Mouse (Mus musculus) stomach, embryonic 15.5 days (tissue): ENCODE results near the gene Cacna1d. TPM values are rescaled to one million over a fixed set of nuclear protein-coding genes. Genes with fewer than 3 reads are reported as not detected.
A peak's percentile ranks its signal among the peaks of the same experiment; 100 is the strongest.

Experiments used
- ATAC-seq: fragments of 200-750 bp; cut with Nextera tagmentation; 2 replicates; pipeline ENCODE4 v1.8.0; 2017; ENCODE audit warnings: low read depth, moderate number of reproducible peaks, moderate TSS enrichment; ENCODE audit not compliant: insufficient read depth, low FRiP score
- H3K27ac ChIP-seq: fragments of 300-500 bp; sonication (generic); 2 replicates; pipeline ENCODE4 v1.5.1; 2015; ENCODE audit warnings: mild to moderate bottlenecking, inconsistent platforms
- H3K27me3 ChIP-seq: fragments of 300-500 bp; sonication (generic); replicated peaks from 2 replicates; pipeline ENCODE4 v1.6.1; 2015; ENCODE audit warnings: inconsistent platforms
- H3K36me3 ChIP-seq: fragments of 300-500 bp; sonication (generic); 2 replicates; pipeline ENCODE4 v1.6.1; 2015; ENCODE audit warnings: inconsistent platforms
- H3K4me1 ChIP-seq: fragments of 300-500 bp; sonication (generic); 2 replicates; pipeline ENCODE4 v1.6.1; 2015; ENCODE audit warnings: inconsistent platforms
- H3K4me2 ChIP-seq: fragments of 300-500 bp; sonication (generic); 2 replicates; pipeline ENCODE4 v1.6.1; 2015; ENCODE audit warnings: mild to moderate bottlenecking, inconsistent platforms
- H3K4me3 ChIP-seq: fragments of 300-500 bp; sonication (generic); replicated peaks from 2 replicates; pipeline ENCODE4 v1.5.1; 2015; ENCODE audit warnings: inconsistent platforms
- H3K9ac ChIP-seq: fragments of 300-500 bp; sonication (generic); 2 replicates; pipeline ENCODE4 v1.6.1; 2015; ENCODE audit warnings: inconsistent platforms
- H3K9me3 ChIP-seq: fragments of 300-500 bp; sonication (generic); 2 replicates; pipeline ENCODE4 v1.6.1; 2016; ENCODE audit warnings: inconsistent platforms
- WGBS: fragments of 180-500 bp; shearing (Covaris S2); methylation state at CpG from one replicate; pipeline ENCODE4 v1.1.7; 2015; 5-methylcytosine and 5-hydroxymethylcytosine counted together
- polyA plus RNA-seq: library from polyadenylated mRNA; unstranded; fragments of >200 nt; fragmentation: Nextera tagmentation; extraction: Ambion mirVana; gene quantifications from 2 replicates; pipeline ENCODE4 v1.2.1, GENCODE M21; 2015

The Cacna1d gene
- polyA plus RNA-seq, 1 experiment from 2014 or later, result 6.1 TPM

DNA sequence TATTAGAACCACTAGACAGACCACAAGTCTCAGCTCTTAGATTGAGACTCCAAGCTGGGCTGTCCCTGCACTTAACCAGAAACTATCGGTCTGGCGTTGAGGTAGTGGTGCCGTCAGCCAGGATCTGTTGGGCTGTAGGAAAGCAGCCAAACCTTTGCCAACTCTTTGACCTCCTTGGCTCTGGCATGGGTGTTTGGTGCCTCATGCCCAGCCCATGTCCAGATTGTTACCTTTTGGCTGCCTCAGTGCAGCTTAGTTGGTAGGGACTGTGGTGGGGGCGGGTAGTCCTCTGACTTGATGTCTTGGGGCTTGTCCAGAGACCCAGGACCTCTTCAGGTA is 472.8 kb downstream of the Cacna1d start:
- 95% methylated on average over 4 of the region's 4 CpGs for WGBS
- Histone ChIP-seq H3K9ac (no peak overlapping the region), H3K27me3 (no peaks in the 10 kb centered on the region), H3K4me1 (no peaks in the 10 kb centered on the region), H3K4me3 (no peak overlapping the region), H3K27ac (no peak overlapping the region), H3K4me2 (no peak overlapping the region), H3K36me3 (no peaks in the 10 kb centered on the region), H3K9me3 (no peaks in the 10 kb centered on the region)
- ATAC-seq, result no peak

GRCm38 (mm10) chr14:30017794-30018462 is 473.3 kb downstream of the Cacna1d start:
- H3K27me3 ChIP-seq, result no peaks in the 10 kb centered on the region
- no peaks in the 10 kb centered on the region for H3K4me1 ChIP-seq
- no peak overlapping the region for H3K4me3 ChIP-seq
- H3K27ac ChIP-seq, result no peak overlapping the region
- H3K4me2 ChIP-seq, result no peak overlapping the region
- WGBS, result 78% methylated on average over 8 of the region's 8 CpGs
- no peaks in the 10 kb centered on the region for H3K9me3 ChIP-seq
- no peak for ATAC-seq
- no peaks in the 10 kb centered on the region for H3K36me3 ChIP-seq
- H3K9ac ChIP-seq, result no peak overlapping the region

- no peak overlapping the region for H3K9ac ChIP-seq
- no peak overlapping the region for H3K27ac ChIP-seq
- H3K4me1 ChIP-seq, result no peaks in the 10 kb centered on the region
- H3K36me3 ChIP-seq, result no peaks in the 10 kb centered on the region
- H3K9me3 ChIP-seq, result no peaks in the 10 kb centered on the region
- 89% methylated on average over 5 of the region's 5 CpGs for WGBS
- no peak overlapping the region for H3K4me2 ChIP-seq
- H3K27me3 ChIP-seq, result no peaks in the 10 kb centered on the region
- no peak for ATAC-seq
- no peak overlapping the region for H3K4me3 ChIP-seq
Measured at GRCm38 (mm10) chr14:30016666-30017065, 474.6 kb downstream of the Cacna1d start.

- Histone ChIP-seq H3K27ac (no peak overlapping the region), H3K4me3 (no peak overlapping the region), H3K27me3 (no peaks in the 10 kb centered on the region), H3K36me3 (no peaks in the 10 kb centered on the region), H3K9me3 (no peaks in the 10 kb centered on the region), H3K4me1 (no peaks in the 10 kb centered on the region), H3K4me2 (no peak overlapping the region), H3K9ac (no peak overlapping the region)
- 68% methylated on average over 1 of the region's 1 CpGs for WGBS
- ATAC-seq, result no peak
Measured at GRCm38 (mm10) chr14:30015008-30015407, 476.2 kb downstream of the Cacna1d start.

- no peak for ATAC-seq
- 59% methylated on average over 10 of the region's 10 CpGs for WGBS
- no peak overlapping the region for H3K4me2 ChIP-seq
- H3K27me3 ChIP-seq, result 0 out of 2 replicates have a peak, but pooled peaks cover 3% of the 10 kb centered on the region
- H3K9ac ChIP-seq, result no peak overlapping the region
- H3K4me3 ChIP-seq, result no peak overlapping the region
- no peaks in the 10 kb centered on the region for H3K9me3 ChIP-seq
- no peaks in the 10 kb centered on the region for H3K36me3 ChIP-seq
- H3K27ac ChIP-seq, result no peak overlapping the region
- no peaks in the 10 kb centered on the region for H3K4me1 ChIP-seq
Measured at GRCm38 (mm10) chr14:30014487-30014886, 476.8 kb downstream of the Cacna1d start.

DNA sequence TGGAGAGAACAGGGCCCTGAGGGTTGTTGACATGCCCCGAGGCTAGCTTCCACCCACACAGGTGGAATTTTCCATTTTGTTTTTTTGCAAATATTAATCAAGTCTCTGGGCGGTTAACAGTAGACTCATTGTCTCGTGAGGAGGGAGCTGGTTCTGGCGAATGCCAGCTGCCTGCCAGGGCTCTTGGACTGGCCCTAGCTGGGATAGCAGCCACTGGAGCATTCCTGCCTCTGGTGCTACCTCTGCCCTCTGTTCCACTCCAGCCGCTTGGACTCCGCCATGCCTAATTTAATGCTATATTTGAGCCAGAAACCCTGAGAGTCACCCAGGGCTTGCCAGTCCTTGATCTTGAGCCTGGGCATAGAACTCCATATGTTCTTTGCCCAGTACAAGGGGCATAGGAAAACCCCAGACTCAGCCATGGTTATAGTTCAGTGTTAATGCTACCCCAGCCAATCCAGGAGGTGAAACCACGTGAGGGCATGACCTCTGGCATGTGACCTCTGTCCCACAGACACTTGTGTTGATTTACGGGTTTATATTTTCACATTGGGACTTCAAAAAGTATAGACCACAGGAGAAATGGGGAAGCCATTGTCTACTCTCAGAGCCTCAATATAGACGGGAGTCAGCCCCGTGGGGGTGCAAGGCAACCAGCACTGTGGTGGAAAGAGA is 479.2 kb downstream of the Cacna1d start:
- H3K27ac ChIP-seq, result no peak overlapping the region
- 69% methylated on average over 10 of the region's 10 CpGs for whole genome bisulfite sequencing
- no peaks in the 10 kb centered on the region for H3K9me3 ChIP-seq
- no peak overlapping the region for H3K9ac ChIP-seq
- no peak overlapping the region for H3K4me2 ChIP-seq
- no peaks in the 10 kb centered on the region for H3K36me3 ChIP-seq
- H3K27me3 ChIP-seq, result peaks cover 12% of the 10 kb centered on the region; the same call in 1 of the 2 replicates
- ATAC-seq, result 0 out of 2 replicates have a peak, but pooled peaks have one; percentile 15
- H3K4me3 ChIP-seq, result no peak overlapping the region
- H3K4me1 ChIP-seq, result peaks cover 9% of the 10 kb centered on the region

DNA sequence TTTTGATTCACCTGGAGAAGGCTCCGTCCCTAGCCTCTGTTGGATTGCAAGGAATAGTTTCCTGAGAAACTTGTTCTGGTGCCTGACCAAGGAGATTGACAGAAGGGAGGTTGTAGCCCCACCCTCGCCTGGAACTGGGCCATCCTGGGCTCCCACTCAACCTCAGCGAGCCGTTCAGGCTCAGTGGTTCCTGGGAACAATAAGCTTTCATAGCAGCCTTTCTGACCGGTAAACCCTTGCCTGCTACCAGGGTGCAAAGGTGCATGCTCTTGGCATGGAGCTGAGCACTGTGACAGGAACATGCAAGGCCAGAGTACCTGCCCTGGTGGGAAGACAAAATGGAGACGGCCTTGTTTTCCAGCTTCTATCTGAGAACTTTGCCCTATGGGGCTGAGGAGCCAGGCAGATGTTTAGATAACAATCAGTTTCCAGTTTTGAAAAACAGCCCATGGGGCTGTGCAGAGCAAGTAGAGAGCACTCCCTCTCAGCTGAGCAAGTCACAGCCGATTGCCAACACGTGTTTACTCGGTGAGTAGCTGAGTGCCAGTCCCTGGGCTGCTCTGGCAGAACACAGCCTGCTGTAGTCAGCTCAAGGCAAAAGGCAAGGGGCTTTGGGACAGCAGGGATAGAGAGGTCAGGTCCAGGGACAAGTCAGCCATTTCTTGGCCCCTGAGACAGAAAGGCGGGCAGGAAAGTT is 481.2 kb downstream of the Cacna1d start:
- 65% methylated on average over 10 of the region's 10 CpGs for WGBS
- 0 out of 2 replicates have a peak overlapping the region, but pooled peaks have one; percentile 10 for H3K27ac ChIP-seq
- H3K36me3 ChIP-seq, result no peaks in the 10 kb centered on the region
- H3K27me3 ChIP-seq, result peaks cover 12% of the 10 kb centered on the region; the same call in 1 of the 2 replicates
- no peak overlapping the region for H3K9ac ChIP-seq
- peak overlapping the region; percentile 1; the same call in 1 of the 2 replicates for H3K4me2 ChIP-seq
- peaks cover 9% of the 10 kb centered on the region for H3K4me1 ChIP-seq
- ATAC-seq, result no peak
- no peaks in the 10 kb centered on the region for H3K9me3 ChIP-seq
- no peak overlapping the region for H3K4me3 ChIP-seq

- Histone ChIP-seq H3K27me3 (peaks cover 12% of the 10 kb centered on the region; the same call in 1 of the 2 replicates), H3K9ac (no peak within 1 kb of the TSS), H3K36me3 (no peaks in the 10 kb centered on the region), H3K27ac (0 out of 2 replicates have a peak within 1 kb of the TSS, but pooled peaks have one; percentile 10), H3K9me3 (no peaks in the 10 kb centered on the region), H3K4me3 (peak within 1 kb of the TSS; percentile 44), H3K4me2 (peak within 1 kb of the TSS; percentile 94), H3K4me1 (peaks cover 9% of the 10 kb centered on the region)
- ATAC-seq, result peak; percentile 88
- 8% methylated on average over 54 of the region's 54 CpGs for WGBS
Measured at GRCm38 (mm10) chr14:30008733-30009575, 482.3 kb downstream of the Cacna1d start, which contains the start of the genes Il17rb and Chdh. Gene Il17rb, minus strand, starts transcription at chr14:30008896. Gene Chdh, plus strand, starts transcription at chr14:30009023.

DNA sequence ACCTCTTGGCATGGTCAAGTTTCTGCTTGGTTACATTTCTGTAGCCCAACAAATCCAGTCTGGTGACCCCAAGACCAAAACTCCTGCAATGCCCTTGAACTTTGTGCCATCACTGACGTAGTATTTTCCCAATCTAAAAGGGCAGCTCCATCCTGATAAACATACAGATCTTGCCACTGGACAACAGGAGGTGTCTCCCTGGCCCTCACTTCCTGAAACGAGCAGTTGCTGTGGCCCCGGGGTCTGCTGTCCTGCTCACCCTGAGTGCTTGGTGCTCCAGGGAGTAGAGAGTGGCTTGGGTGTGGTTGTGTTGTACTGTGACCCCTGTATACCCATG is 491.8 kb downstream of the Cacna1d start:
- Histone ChIP-seq H3K27me3 (no peaks in the 10 kb centered on the region), H3K4me3 (no peak overlapping the region), H3K9me3 (no peaks in the 10 kb centered on the region), H3K4me1 (no peaks in the 10 kb centered on the region), H3K4me2 (no peak overlapping the region), H3K9ac (no peak overlapping the region), H3K27ac (no peak overlapping the region), H3K36me3 (peaks cover 11% of the 10 kb centered on the region)
- WGBS, result 68% methylated on average over 3 of the region's 3 CpGs
- no peak for ATAC-seq

DNA sequence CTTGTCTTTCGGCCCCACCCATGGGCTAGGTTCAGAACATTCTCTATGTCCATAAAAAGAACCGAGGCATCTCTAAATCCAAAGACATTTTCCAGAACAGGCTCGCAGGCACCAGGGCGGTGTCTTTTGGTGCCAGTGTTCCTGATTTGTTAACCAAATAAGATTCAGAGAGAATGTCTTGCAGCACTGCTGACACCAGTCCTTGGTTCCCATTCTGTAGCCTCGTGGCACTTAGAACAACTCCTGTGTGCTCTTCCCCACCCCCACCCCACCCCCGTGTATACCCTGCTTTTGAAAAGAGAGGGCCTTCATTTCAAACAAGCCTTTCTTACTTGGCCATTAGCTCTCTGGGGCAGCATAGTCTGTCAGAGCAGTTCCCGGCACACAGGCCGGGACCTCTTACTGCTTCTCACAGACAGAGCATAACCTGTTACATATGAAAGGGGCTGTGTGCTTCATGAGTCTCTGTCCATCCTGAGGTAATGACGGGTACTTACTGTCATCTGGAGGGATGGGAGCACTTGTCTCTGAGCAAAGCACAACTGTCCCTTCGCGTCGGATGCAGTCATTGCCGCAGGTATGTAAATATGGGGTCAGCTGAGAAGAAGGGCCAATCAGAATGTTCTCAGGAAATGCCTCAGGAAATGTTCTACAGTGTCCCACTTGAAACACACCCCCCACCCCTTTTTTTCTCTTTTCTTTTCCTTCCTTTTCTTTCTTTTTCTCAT is 492.3 kb downstream of the Cacna1d start:
- no peak for ATAC-seq

GRCm38 (mm10) chr14:29997345-29997744 is 493.9 kb downstream of the Cacna1d start:
- H3K27ac ChIP-seq, result no peak overlapping the region
- H3K9ac ChIP-seq, result no peak overlapping the region
- H3K4me3 ChIP-seq, result no peak overlapping the region
- H3K4me2 ChIP-seq, result no peak overlapping the region
- no peak for ATAC-seq
- H3K27me3 ChIP-seq, result no peaks in the 10 kb centered on the region
- peaks cover 29% of the 10 kb centered on the region for H3K36me3 ChIP-seq
- H3K9me3 ChIP-seq, result no peaks in the 10 kb centered on the region
- H3K4me1 ChIP-seq, result no peaks in the 10 kb centered on the region

More for the DNA sequence above, 492.3 kb downstream of the Cacna1d start:
- 75% methylated on average over 13 of the region's 13 CpGs for WGBS
- no peaks in the 10 kb centered on the region for H3K4me1 ChIP-seq
- no peak overlapping the region for H3K4me3 ChIP-seq
- H3K9me3 ChIP-seq, result no peaks in the 10 kb centered on the region
- H3K27ac ChIP-seq, result no peak overlapping the region
- no peak overlapping the region for H3K4me2 ChIP-seq
- no peak overlapping the region for H3K9ac ChIP-seq
- H3K27me3 ChIP-seq, result no peaks in the 10 kb centered on the region
- peaks cover 15% of the 10 kb centered on the region for H3K36me3 ChIP-seq
